Mouse (Mus musculus) kidney, postnatal 10 days (tissue): ENCODE measurements around the gene Hrh3.
A peak's percentile ranks its signal among the peaks of the same experiment; 100 is the strongest.

Experiments
- DNase-seq: peaks from one replicate; pipeline ENCODE4 v3.0.0; 2021; ENCODE audit warnings: mixed read lengths

Gene Hrh3

GRCm38 (mm10) chr2:180053001-180053400, 51.3 kb downstream of the Hrh3 start:
- DNase-seq = peak; percentile 33

GRCm38 (mm10) chr2:180051986-180052733, 52.1 kb downstream of the Hrh3 start:
- DNase-seq = peak; percentile 35

GRCm38 (mm10) chr2:180050986-180051385, 53.3 kb downstream of the Hrh3 start:
- peak; percentile 90 for DNase-seq
